Mouse (Mus musculus): ENCODE data around the gene Jak1.

Gene Jak1

GRCm38 (mm10) chr4:101192241-101192976 lies 72.7 kb downstream of the Jak1 start:
- DNase-seq (ENCODE audit: extremely low spot score, low spot score), result no peak

GRCm38 (mm10) chr4:101187381-101187780 lies 77.7 kb downstream of the Jak1 start:
- DNase-seq (ENCODE audit: extremely low spot score, low spot score), result no peak

GRCm38 (mm10) chr4:101186591-101186990 lies 78.5 kb downstream of the Jak1 start:
- no peak for DNase-seq (ENCODE audit: extremely low spot score, low spot score)

GRCm38 (mm10) chr4:101185216-101185615 lies 79.9 kb downstream of the Jak1 start:
- DNase-seq (ENCODE audit: extremely low spot score, low spot score), result no peak

- DNase-seq (ENCODE audit: extremely low spot score, low spot score), result no peak
Observed at GRCm38 (mm10) chr4:101182603-101183011, 82.5 kb downstream of the Jak1 start.

DNA sequence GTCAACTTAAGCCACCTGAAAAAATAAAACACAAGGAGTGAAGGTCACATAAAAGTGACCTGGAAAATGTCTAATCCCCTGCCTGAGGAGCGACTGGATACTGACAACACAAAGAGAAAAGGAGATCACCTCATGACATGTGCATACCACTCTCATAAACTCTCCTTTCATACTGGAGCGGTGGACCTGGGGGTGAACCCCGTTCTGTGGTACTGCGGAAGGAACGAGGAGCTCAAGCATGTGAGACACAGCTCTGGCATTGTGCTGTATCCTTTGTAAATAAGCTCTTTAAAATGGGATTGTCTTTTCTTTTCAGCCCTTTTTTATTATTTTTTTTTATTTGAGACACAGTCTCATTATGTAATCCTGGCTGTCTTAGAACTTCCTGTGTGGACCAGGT lies 84.4 kb downstream of the Jak1 start:
- DNase-seq (ENCODE audit: extremely low spot score, low spot score), result no peak

- DNase-seq (ENCODE audit: extremely low spot score, low spot score), result no peak
Observed at GRCm38 (mm10) chr4:101179836-101180235, 85.2 kb downstream of the Jak1 start.

GRCm38 (mm10) chr4:101179076-101179475 lies 86.0 kb downstream of the Jak1 start:
- no peak for DNase-seq (ENCODE audit: extremely low spot score, low spot score)

- DNase-seq (ENCODE audit: extremely low spot score, low spot score), result no peak
Observed at GRCm38 (mm10) chr4:101177796-101178195, 87.3 kb downstream of the Jak1 start.

- no peak for DNase-seq (ENCODE audit: extremely low spot score, low spot score)
Observed at GRCm38 (mm10) chr4:101176123-101176522, 89.0 kb downstream of the Jak1 start.

DNA sequence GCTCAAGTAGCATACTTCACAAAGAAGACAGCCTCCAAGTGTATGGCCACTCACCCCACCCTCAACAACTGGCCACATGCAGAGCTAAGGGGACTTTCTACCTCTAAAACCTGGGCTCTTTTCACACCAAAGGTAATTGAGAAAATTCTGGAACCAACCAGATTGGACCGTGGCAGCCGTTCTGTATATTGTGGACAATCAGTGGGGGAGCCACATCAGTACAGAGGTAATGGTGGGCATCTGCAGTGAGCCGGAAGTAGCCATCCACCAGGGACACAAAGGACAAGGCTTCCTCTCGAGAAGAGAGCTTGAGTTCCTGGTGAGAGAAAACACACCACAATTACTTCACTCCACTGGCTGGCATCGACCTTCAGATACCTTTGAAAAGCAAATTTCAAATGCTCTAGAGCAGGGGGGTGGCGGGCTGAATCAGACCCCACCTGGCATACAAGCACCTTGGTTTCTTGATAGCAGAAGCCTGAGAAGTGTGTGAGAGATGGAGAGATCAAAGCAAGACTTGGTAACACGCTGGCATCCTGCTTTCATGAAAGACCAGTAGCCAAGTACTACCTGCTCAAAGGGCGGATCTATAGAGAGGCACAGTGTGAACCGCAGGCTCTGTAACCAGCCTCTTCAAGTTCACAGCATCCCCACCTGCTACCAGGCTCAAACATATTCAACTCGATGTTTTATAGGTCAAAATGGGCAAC lies 90.0 kb downstream of the Jak1 start:
- no peak for DNase-seq (ENCODE audit: extremely low spot score, low spot score)

- DNase-seq (ENCODE audit: extremely low spot score, low spot score), result no peak
Observed at GRCm38 (mm10) chr4:101172738-101173137, 92.3 kb downstream of the Jak1 start.

- no peak for DNase-seq (ENCODE audit: extremely low spot score, low spot score)
Observed at GRCm38 (mm10) chr4:101168189-101168778, 96.8 kb downstream of the Jak1 start.

GRCm38 (mm10) chr4:101167777-101168176 lies 97.3 kb downstream of the Jak1 start:
- no peak for DNase-seq (ENCODE audit: extremely low spot score, low spot score)

GRCm38 (mm10) chr4:101165776-101166175 lies 99.3 kb downstream of the Jak1 start:
- no peak for DNase-seq (ENCODE audit: extremely low spot score, low spot score)

GRCm38 (mm10) chr4:101164673-101165072 lies 100.4 kb downstream of the Jak1 start:
- no peak for DNase-seq (ENCODE audit: extremely low spot score, low spot score)

DNA sequence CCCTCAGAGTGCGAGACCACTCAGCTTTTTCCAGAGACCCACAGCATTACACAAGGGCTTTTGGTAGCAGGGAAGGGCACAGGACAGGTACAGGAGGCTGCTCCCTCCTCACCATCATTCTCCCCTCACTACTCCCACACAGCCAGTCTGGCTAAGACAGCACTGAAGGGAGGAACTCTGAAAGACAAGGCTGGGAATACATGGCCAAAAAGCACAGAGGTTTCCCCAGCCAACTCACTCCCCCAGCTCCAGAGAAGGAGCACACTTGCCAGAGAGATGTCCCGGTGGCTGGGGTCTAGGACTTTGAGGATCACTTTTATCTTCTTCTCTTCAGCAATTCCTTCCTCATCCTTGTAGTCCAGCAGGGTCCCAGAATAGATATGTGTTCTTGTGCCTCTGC lies 100.9 kb downstream of the Jak1 start:
- DNase-seq (ENCODE audit: extremely low spot score, low spot score), result no peak

DNA sequence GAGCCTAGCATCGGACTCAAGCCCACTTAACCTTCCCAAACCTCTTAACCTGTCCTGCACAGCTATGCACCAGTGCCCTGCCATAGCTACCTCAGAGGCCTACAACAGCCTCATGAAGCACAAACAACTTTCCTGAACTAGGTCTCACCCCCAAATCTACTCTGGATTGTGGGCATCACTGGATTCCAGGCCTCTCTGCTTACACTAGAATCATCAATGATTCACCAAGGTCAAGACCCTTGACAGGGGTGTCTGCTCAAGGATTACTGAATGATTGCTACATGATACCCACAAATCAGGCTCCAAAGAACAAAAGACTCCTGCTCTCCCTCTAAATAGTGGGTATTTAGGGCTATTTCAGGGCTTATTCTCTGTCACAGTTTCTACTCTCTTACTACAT lies 104.3 kb downstream of the Jak1 start:
- no peak for DNase-seq (ENCODE audit: extremely low spot score, low spot score)

GRCm38 (mm10) chr4:101159191-101159764 lies 105.8 kb downstream of the Jak1 start:
- DNase-seq (ENCODE audit: extremely low spot score, low spot score), result no peak

- no peak for DNase-seq (ENCODE audit: extremely low spot score, low spot score)
Observed at GRCm38 (mm10) chr4:101158282-101158681, 106.8 kb downstream of the Jak1 start.

DNA sequence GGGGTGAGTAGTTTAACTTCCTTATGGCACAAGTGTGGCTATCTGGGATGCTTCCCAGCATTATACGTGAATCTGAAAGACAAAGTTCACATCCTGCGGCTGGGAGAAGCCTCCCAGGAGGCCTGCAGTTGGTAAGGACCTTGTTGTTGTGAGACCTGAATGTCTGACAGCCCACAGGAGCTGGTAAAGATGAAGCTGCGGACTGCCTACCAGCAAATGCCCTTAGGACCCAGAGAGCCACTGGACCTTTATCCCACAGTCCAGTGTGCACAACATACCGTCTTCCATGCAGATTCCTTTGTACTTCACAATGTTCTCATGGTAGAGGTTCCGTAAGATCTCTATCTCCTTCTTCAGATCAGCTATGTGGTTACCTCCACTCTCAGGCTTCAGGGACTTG lies 107.6 kb downstream of the Jak1 start:
- DNase-seq (ENCODE audit: extremely low spot score, low spot score), result no peak

- no peak for DNase-seq (ENCODE audit: extremely low spot score, low spot score)
Observed at GRCm38 (mm10) chr4:101155541-101155940, 109.5 kb downstream of the Jak1 start.
